In the genomic region with DNA sequence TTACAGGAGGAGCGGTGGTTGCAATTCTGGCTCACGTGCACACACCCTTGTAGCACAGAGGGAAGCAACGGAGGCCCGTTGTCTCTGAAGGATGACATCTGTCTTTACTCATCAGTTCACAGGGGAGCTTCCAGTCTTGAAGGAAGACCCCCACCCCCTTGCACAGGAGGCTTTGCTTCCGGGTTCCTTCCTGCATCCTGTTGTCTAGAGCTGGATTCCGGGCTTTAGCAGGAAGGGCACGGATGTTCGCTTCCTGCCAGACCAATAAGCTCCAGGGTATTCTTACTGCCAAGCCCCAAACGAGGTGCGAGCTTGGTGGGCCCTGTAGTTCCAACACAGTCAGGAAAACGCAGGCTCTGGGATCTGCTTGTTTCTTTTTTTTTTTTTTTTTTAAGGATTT, we compare ENCODE assay signal across 10 mouse cellular contexts. TPM values are rescaled to one million over a fixed set of nuclear protein-coding genes. Genes with fewer than 3 reads are reported as not detected.
DNase-seq lines count a peak whose midpoint lies in the region; ATAC-seq lines count a peak whose summit lies in the region.
"Had no signal": no experiment of that assay in that cellular context is flagged by ENCODE, and none has a peak within 500 bp of the region (broad histone marks: within the 10 kb centered on the region; RNA-seq: fewer than 3 reads in every experiment).

No protein-coding gene starts in this region.

- 0 out of 2 replicates have a peak overlapping the region, but pooled peaks have one; percentile 12 for H3K27ac ChIP-seq in kidney, embryonic 16.5 days (ENCODE audit: low read length)

- 68% methylated on average over 11 of the region's 11 CpGs for WGBS in kidney, embryonic 16.5 days

- no peak overlapping the region for H3K4me2 ChIP-seq in kidney, embryonic 16.5 days (replicated peaks; ENCODE audit: low read depth, low read length)

- H3K9ac ChIP-seq in kidney, embryonic 16.5 days (replicated peaks; ENCODE audit: low read length) = no peak overlapping the region

- H3K9me3 ChIP-seq in kidney, embryonic 16.5 days (ENCODE audit: low read length) = no peaks in the 10 kb centered on the region

- no peaks in the 10 kb centered on the region for H3K4me1 ChIP-seq in kidney, embryonic 16.5 days (ENCODE audit: insufficient read depth, low read length)

- peak; percentile 10 for DNase-seq in embryo, embryonic 11 days
- DNase-seq in embryo, embryonic 9.5 days (ENCODE audit: extremely low spot score) = no peak
- peak; percentile 3 for DNase-seq in retina, postnatal 1 day
- DNase-seq in retina, embryonic 14.5 days (ENCODE audit: low spot score) = no peak
- peak; percentile 41 to 74 for DNase-seq in lung, postnatal 4 days
- DNase-seq in cerebellum, postnatal 25 days = no peak

- peaks cover 2% of the 10 kb centered on the region; the same call in 1 of the 2 replicates for H3K27me3 ChIP-seq in kidney, embryonic 16.5 days (ENCODE audit: insufficient read depth, low read length)

- H3K36me3 ChIP-seq in kidney, embryonic 16.5 days (ENCODE audit: insufficient read depth, low read length) = no peaks in the 10 kb centered on the region

- H3K4me3 ChIP-seq in kidney, embryonic 16.5 days (ENCODE audit: low read length) = no peak overlapping the region
- H3K4me3 ChIP-seq: myocyte had no signal

- no peak for ATAC-seq in kidney, embryonic 16.5 days (ENCODE audit: low FRiP score, low TSS enrichment)
- no peak for ATAC-seq in monocyte, adult 5-6 weeks (replicated peaks; ENCODE audit: insufficient number of reproducible peaks, low FRiP score, low TSS enrichment, poor library complexity, severe bottlenecking)
- ATAC-seq: forebrain, embryonic 14.5 days had no signal

RNA-seq across cellular contexts. Expression of a gene that starts 16.8 kb away (rescaled TPM):
- 4.8 and 5.4 TPM in 2 replicates for polyA plus RNA-seq in kidney, embryonic 16.5 days (2015; fragmentation: Nextera tagmentation; extraction: Ambion mirVana)
- total RNA-seq in monocyte, adult 5-6 weeks (2017) = 0.38 to 1.4 TPM (median 0.49 TPM) in 3 replicates

RNA-seq across cellular contexts. Expression of a gene that starts 17.8 kb away (rescaled TPM):
- polyA plus RNA-seq in kidney, embryonic 16.5 days (2015; fragmentation: Nextera tagmentation; extraction: Ambion mirVana) = 33.2 and 35.7 TPM in 2 replicates
- total RNA-seq in monocyte, adult 5-6 weeks (2017) = 4.9 to 10.9 TPM (median 5.4 TPM) in 3 replicates

RNA-seq across cellular contexts. Expression of a gene that starts 59.0 kb away (rescaled TPM):
- polyA plus RNA-seq in kidney, embryonic 16.5 days (2015; fragmentation: Nextera tagmentation; extraction: Ambion mirVana) = 40.6 and 44.9 TPM in 2 replicates
- 24.9 to 78.8 TPM (median 41.5 TPM) in 3 replicates for total RNA-seq in monocyte, adult 5-6 weeks (2017)

Comparison
In these comparisons a context has a peak if more than half of its experiments do, and no peak if none do; other contexts are left out.
1. DNase-seq: peak in embryo, embryonic 11 days (single experiment), retina, postnatal 1 day (single experiment) and lung, postnatal 4 days (2 of 2); none in embryo, embryonic 9.5 days (single experiment), retina, embryonic 14.5 days (single experiment) and cerebellum, postnatal 25 days (0 of 2).